Mouse (Mus musculus) ovary, postnatal 36 days (tissue): Measurements from ENCODE around the gene Tbc1d30.

Experiments used
- DNase-seq: peaks from one replicate; pipeline ENCODE4 v3.0.0; 2022; ENCODE audit warnings: low spot score, mixed read lengths

Gene Tbc1d30

GRCm38 (mm10) chr10:121268771-121269170, 82.3 kb downstream of the Tbc1d30 start:
- DNase-seq = no peak

GRCm38 (mm10) chr10:121264204-121264575, 86.9 kb downstream of the Tbc1d30 start:
- no peak for DNase-seq

GRCm38 (mm10) chr10:121263520-121264203, 87.4 kb downstream of the Tbc1d30 start:
- no peak for DNase-seq

DNA sequence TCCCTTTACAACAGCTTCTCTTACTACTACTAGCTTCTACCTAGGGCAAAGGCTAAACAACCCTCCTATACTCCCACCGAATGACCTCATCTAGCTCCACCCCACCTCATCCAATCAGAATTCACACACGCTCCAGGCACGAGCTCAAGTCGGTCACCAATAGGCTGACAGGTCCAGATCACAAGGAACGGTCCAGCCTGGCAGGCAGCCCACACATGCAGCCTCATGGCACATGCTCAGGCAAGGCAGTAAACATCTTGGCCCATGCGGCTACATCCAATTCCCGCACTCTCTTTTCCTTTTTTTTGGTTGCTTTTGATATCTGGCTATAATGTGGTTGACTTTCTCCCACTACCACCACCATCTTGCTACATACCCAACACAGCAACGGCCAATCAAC, 88.9 kb downstream of the Tbc1d30 start:
- no peak for DNase-seq

DNA sequence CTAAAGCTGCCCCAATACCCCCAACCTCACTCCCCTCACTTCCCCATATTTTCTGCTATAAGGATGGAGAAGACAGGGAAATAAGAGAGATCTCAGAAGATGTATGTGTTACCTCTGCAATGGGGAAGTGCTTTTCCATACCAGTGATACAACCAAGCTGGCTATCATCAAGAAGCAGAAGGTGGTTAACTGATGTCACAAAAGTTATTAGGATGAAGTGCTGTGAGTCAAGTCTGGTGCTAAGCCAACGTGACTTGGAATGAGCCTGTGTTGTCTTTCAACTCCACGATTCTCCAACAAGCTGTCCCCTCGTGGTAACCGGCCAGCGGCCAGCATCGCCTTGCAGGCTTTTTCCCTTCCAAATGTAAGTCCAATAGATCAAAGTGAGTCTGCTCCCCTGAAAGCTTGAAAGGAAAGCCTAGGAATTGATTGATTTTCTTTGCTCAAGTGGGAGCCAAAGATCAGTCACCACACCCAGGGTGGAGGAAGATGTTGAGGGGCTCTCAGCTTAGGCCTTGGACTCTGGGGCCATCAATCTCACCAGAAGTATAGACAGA, 90.0 kb downstream of the Tbc1d30 start:
- no peak for DNase-seq

- DNase-seq = peak; percentile 47
Observed at GRCm38 (mm10) chr10:121256115-121256825, 94.8 kb downstream of the Tbc1d30 start.

DNA sequence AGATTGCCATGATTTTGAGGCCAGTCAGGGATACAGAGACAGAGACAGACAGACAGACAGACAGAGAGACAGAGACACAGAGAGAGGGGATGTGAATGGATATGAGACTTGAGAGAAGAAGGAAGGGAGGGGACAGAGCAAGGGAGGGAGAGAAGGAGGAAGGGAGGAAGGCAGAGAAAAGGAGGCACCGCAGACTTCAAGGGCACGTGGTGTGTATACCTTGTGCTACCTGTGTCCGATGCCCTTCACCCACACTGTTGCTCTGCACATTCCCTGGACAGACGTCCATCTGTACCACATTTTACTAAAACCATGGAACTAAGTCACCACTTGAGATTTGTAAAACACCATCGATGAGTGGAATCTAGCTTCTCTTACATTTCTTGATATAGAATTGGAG, 95.6 kb downstream of the Tbc1d30 start:
- no peak for DNase-seq

- no peak for DNase-seq
Observed at GRCm38 (mm10) chr10:121254343-121254742, 96.7 kb downstream of the Tbc1d30 start.

DNA sequence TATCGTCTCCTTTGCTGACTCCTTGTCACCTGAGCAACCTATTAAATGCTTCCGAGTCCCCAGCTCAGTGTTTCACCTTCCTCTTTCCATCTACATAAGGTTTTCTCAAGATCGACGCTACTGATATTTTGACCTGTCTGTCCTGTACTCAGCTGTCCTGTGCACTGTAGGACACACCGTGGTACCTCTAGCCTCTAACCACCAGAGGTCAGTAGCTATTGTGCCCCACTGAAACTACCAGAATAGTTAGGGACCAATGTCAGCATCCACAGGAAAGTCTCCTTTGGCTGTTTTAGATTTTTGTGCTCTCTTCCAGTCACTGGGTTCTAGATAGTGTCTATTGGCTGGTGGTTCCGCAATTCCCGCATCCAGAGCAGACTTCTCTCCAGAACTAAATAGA, 98.3 kb downstream of the Tbc1d30 start:
- DNase-seq = no peak

DNA sequence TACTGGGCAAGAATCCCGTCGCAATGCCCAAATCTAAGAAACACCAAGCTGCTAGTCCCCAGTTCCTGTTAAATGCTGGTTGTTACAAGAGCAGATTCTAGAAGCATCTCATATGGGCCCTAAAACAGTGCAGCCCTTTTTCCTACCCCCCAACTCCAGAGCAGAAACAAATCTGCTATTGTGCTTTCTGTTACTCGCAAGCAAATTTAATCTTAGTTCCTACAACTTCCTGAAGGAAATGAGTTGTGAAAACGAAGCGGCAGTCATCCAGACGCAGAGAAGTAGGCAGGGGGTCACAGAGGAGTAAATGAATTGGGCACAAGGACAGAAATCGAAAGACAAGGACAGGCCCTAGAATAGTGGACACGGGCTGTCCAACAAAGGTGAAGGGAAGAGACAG, 99.9 kb downstream of the Tbc1d30 start:
- DNase-seq = no peak

DNA sequence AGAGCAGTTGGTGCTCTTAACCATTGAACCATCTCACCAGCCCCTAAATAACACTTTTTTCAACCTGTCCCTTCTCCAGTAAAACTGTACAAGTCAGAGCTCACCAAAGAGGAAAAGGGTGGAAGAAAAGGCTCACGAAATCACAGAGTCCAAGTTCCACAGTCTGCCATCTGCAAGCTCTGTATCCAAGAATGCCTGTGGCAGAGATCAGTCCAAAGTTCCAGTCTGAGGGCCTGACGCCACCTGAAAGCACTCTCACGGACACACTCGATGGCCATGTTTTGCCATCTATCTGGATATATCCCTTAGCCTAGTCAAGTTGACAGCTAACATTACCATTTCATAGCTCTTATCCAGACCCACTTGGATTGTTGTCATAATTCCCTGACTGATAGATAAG, 101.3 kb downstream of the Tbc1d30 start:
- DNase-seq = no peak

DNA sequence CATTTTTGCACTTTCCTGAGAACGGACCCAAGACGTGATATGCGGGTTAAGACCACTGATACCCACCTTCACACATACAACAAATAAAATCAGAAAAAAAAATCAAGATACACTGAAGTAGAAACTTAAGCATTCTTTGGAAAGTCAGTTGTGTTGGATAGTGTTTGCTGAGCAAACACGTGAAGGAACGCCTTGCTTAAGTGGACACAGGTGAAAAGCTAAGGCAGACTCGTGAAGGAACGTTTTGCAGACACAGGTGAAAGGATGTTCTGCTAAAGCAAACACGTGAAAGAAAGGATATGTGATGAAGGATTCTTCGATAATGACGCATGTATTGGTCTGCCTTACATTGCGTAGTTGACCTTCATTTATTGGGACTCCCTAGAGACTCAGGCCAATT, 103.5 kb downstream of the Tbc1d30 start:
- DNase-seq = no peak

- DNase-seq = no peak
Observed at GRCm38 (mm10) chr10:121246971-121247370, 104.1 kb downstream of the Tbc1d30 start.

DNA sequence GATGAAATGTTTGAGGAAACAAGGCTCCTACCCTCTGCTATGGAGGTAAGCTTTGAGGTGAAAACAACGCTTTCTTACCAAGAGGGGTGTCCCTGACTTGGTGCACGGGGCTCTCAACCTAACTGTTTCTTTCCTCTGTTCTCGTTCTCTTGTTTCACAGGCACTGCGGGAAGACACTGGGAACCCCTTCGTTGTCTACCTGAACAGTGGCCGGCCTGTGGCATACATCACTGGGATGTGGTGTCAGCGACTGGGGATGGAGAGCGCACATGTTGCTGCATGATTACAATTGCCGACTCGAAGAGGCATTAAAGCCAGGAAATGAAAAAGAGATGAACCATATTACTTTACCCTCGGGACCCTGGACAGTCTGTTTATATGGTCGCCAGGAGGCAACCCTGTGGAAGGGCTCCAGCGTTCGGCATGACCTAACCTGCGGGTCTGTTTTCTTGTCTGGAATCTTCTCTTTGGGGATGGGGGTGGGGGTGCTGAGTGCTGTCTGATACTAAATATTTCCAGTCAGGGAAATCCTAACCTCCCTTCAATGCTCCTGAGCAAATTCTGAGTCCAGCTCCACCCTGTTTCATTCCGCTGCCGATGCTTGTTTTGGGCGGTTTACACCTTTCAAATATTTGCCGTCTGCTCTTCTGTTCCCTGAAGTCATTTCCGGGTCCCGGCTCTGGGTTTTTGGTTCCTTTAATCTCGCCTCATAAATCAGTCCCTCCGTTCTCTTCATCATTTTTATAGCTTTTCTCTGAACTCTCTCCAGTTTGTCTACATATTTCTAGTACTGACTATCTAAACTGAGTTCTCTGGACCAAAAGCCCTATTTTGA, 107.5 kb downstream of the Tbc1d30 start:
- DNase-seq = no peak

DNA sequence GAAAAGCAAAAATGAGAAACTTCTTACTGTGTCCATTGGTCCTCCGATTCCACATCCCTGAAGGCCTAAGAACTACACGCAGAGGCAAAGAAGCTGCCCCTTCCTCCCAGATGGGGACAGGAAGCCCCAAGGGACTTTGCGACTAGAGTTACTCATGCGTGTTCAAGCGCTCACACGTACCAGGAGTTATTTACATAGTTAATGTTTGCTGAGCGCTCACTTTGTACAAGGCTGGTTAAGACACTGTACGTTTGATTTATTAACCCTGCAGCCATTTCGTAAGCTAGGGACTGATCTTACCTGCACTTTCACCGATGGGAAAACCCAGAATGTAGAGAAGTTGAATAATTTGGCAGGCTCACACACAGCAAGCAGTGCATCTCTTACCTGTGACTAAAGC, 108.5 kb downstream of the Tbc1d30 start:
- DNase-seq = no peak

DNA sequence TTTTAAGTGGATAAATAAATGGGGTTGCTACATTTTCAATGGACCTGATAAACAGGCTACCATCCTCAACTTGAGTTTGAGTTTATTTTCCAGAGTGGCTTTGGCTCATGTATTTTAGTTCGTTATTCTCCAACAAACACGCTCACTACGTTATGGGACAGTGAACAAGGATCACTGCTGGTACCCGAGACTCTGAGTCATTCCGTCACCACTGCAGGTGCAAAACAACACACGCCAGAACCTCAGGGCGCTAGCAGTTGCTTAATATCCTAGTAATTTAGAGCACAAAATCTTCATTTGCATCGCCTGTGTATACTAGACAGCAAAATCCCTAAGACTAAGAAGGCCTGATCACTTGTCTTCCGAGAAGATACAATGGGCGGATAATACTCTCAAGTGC, 112.0 kb downstream of the Tbc1d30 start:
- no peak for DNase-seq

GRCm38 (mm10) chr10:121238551-121238950, 112.5 kb downstream of the Tbc1d30 start:
- no peak for DNase-seq

DNA sequence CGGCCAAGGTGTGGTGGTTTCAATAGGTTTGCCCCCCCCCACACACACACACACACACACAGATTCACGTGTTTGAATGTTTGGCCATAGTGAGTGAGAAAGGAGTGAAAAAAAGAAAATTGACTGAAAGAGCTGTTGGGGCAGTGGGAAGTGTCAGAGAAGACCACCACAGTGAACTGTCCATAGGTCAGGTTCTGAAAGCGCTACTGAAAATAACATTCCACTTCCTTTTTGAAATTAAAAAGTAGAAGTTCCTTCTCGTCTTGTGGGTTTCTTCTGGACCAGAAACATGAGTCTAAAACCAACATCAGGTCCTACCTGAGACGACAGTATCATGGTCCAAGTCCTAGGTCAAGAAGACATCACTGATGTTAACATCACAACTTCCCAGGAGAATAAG, 113.7 kb downstream of the Tbc1d30 start:
- DNase-seq = no peak

DNA sequence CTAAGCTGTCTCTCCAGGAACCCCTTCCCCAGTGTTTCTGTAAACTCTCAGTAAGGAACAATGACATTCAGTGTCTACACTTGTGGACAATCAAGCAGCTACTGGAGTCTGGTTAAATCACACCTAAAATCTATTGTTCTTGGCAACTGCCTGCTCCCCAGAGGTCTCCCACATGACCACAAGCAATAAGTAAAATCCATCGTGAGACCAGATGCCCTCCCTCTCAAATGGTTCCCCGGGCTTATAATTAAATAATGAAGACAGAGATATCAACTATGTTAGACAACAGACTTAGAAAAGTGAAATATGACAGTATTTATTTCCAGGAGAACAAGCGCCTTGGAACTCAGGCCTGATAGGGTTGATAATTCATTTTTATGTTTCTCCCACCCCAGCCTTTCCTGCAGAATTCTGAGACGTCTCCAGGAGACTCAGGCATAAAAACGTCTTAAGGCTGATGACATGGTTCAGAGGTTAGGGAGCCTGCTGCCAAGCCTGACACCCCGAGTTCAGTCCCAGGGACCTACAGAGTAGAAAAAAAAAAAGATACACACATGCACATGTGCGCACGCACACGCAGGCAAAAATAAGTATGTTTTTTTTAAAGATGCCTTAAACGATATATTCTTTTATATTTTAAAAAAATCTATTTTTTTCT, 115.8 kb downstream of the Tbc1d30 start:
- no peak for DNase-seq

DNA sequence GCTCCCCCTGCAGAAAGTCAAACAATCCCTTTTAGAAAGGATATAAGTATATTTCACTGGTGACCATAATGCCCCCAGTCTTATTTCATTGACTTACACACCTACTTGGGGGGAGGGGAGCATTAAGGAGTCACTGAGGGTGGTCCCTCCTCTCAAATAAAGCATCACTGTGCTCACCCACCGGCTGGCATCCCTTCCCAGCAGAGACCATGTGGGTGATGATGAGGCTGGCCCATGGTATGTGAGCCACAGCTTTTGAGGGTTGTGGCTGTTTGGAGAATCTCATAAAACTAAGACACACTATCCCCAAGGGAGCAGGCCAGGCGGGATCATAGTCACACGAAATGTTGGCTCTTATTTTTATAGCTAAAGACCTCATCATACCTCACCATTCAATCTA, 116.6 kb downstream of the Tbc1d30 start:
- DNase-seq = no peak

GRCm38 (mm10) chr10:121228422-121228953, 122.6 kb downstream of the Tbc1d30 start:
- no peak for DNase-seq

DNA sequence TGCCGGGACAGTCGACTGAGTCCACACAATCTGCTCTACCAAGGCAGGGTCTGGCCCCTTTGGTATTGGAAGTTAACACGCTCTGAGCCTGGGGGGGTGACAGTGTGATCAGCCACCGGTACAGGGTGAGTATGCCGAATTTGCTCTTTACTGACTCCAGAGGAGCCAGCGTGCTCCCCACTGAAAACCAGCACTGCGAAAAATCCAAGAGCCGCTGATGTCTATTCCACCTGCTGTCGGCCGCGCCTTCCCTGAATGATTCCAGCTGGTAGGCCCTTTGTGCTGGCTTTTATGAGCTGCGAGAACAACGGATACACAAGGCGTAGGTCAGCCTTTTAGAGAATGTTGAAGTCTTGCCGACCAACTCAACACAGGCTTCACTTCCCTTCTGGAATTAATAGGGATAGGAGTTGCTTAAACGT, 123.1 kb downstream of the Tbc1d30 start:
- no peak for DNase-seq
